Mouse (Mus musculus) liver, postnatal 0 days (tissue): Measurements from ENCODE around the gene Tesk2. TPM values are rescaled to one million over a fixed set of nuclear protein-coding genes. Genes with fewer than 3 reads are reported as not detected.

Experiments
- ATAC-seq: fragments of 200-750 bp; cut with Nextera tagmentation; 2 replicates; pipeline ENCODE4 v1.8.0; 2017; ENCODE audit warnings: mild to moderate bottlenecking, moderate library complexity
- DNase-seq: peaks from one replicate; pipeline ENCODE4 v3.0.0-alpha.2; 2016
- H3K27ac ChIP-seq: fragments of 300-500 bp; sonication (generic); 2 replicates; pipeline ENCODE4 v1.5.1; 2014; ENCODE audit warnings: antibody characterized with exemption, moderate library complexity, mild to moderate bottlenecking, low read depth
- H3K27me3 ChIP-seq: fragments of 300-500 bp; sonication (generic); 2 replicates; pipeline ENCODE4 v1.6.1; 2014; ENCODE audit warnings: low read length, control low read depth, mixed read lengths; ENCODE audit not compliant: insufficient read depth
- H3K36me3 ChIP-seq: fragments of 300-500 bp; sonication (generic); replicated peaks from 2 replicates; pipeline ENCODE4 v1.6.1; 2014; ENCODE audit warnings: mild to moderate bottlenecking, control low read depth, low read length, moderate library complexity, mixed read lengths; ENCODE audit not compliant: insufficient read depth
- H3K4me1 ChIP-seq: fragments of 300-500 bp; sonication (generic); 2 replicates; pipeline ENCODE4 v1.6.1; 2014; ENCODE audit warnings: antibody characterized with exemption, mild to moderate bottlenecking, control low read depth; ENCODE audit not compliant: insufficient read depth
- H3K4me2 ChIP-seq: fragments of 300-500 bp; sonication (generic); 2 replicates; pipeline ENCODE4 v1.6.1; 2014; ENCODE audit warnings: low read depth, mild to moderate bottlenecking, low read length, moderate library complexity, mixed read lengths
- H3K4me3 ChIP-seq: fragments of 300-500 bp; sonication (generic); 2 replicates; pipeline ENCODE4 v1.5.1; 2014; ENCODE audit warnings: low read depth, low read length
- H3K9ac ChIP-seq: fragments of 300-500 bp; sonication (generic); replicated peaks from 2 replicates; pipeline ENCODE4 v1.6.1; 2014; ENCODE audit warnings: mild to moderate bottlenecking, moderate library complexity
- H3K9me3 ChIP-seq: fragments of 300-500 bp; sonication (generic); 2 replicates; pipeline ENCODE4 v1.6.1; 2016; ENCODE audit warnings: mild to moderate bottlenecking, control low read depth, low read length, mixed read lengths
- CTCF ChIP-seq: sonication (generic); IDR thresholded peaks from 2 replicates; pipeline ENCODE4 v1.5.1; 2016; ENCODE audit warnings: antibody characterized with exemption, low read depth
- EP300 ChIP-seq: IDR thresholded peaks from 2 replicates; pipeline ENCODE4 v1.6.1; 2016; ENCODE audit warnings: antibody characterized with exemption, low read depth, mild to moderate bottlenecking
- WGBS: fragments of 180-500 bp; shearing (Covaris S2); extraction: QIAGEN DNeasy Blood & Tissue Kit; methylation state at CpG from one replicate; pipeline ENCODE4 v1.1.7; 2014; ENCODE audit not compliant: insufficient replicate concordance; 5-methylcytosine and 5-hydroxymethylcytosine counted together
- polyA plus RNA-seq: library from polyadenylated mRNA; unstranded; fragments of >200 nt; fragmentation: Nextera tagmentation; extraction: Ambion mirVana; gene quantifications from 2 replicates; pipeline ENCODE4 v1.2.1, GENCODE M21; 2015

Gene Tesk2
- polyA plus RNA-seq, 1 experiment from 2014 or later, result 5.8 TPM

GRCm38 (mm10) chr4:116683957-116684356 lies 36.8 kb upstream of the Tesk2 start:
- WGBS, result 28% methylated on average over 4 of the region's 4 CpGs
- DNase-seq (no peak), ATAC-seq (no peak)
- H3K27me3 ChIP-seq, result no peaks in the 10 kb centered on the region
- H3K27ac ChIP-seq, result peak overlapping the region; percentile 5; the same call in 1 of the 2 replicates
- no peak overlapping the region for H3K4me3 ChIP-seq
- H3K9me3 ChIP-seq, result no peaks in the 10 kb centered on the region
- H3K9ac ChIP-seq, result no peak overlapping the region
- H3K36me3 ChIP-seq, result peaks cover 10% of the 10 kb centered on the region
- peaks cover 24% of the 10 kb centered on the region for H3K4me1 ChIP-seq
- H3K4me2 ChIP-seq, result no peak overlapping the region
- peak; percentile 63 for TF ChIP-seq EP300
- TF ChIP-seq CTCF, result no peak

- Histone ChIP-seq H3K9me3 (no peaks in the 10 kb centered on the region), H3K4me2 (peak overlapping the region; percentile 78), H3K4me3 (no peak overlapping the region), H3K36me3 (peaks cover 15% of the 10 kb centered on the region), H3K27me3 (no peaks in the 10 kb centered on the region), H3K4me1 (peaks cover 24% of the 10 kb centered on the region), H3K9ac (peak overlapping the region; percentile 65), H3K27ac (peak overlapping the region; percentile 86)
- no peak for DNase-seq
- TF ChIP-seq EP300 (no peak), CTCF (no peak)
- 53% methylated on average over 2 of the region's 2 CpGs for WGBS
- no peak for ATAC-seq
Observed at GRCm38 (mm10) chr4:116684665-116685064, 36.1 kb upstream of the Tesk2 start.

GRCm38 (mm10) chr4:116685402-116686061 lies 35.2 kb upstream of the Tesk2 start, which contains the start of gene Prdx1:
Gene Prdx1, plus strand, starts transcription at chr4:116685544.
- 0% methylated on average over 56 of the region's 56 CpGs for WGBS
- TF ChIP-seq CTCF (peak; percentile 91), EP300 (peak; percentile 76; the same call in 1 of the 2 replicates)

GRCm38 (mm10) chr4:116687041-116687440 lies 33.7 kb upstream of the Tesk2 start:
- ATAC-seq, result no peak
- Histone ChIP-seq H3K36me3 (peaks cover 15% of the 10 kb centered on the region), H3K4me1 (peaks cover 24% of the 10 kb centered on the region), H3K27me3 (no peaks in the 10 kb centered on the region), H3K4me2 (peak overlapping the region; percentile 78), H3K9ac (peak overlapping the region; percentile 65), H3K9me3 (no peaks in the 10 kb centered on the region), H3K4me3 (peak overlapping the region; percentile 67), H3K27ac (peak overlapping the region; percentile 31; the same call in 1 of the 2 replicates)
- 30% methylated on average over 1 of the region's 1 CpGs for WGBS
- TF ChIP-seq CTCF, result no peak
- no peak for TF ChIP-seq EP300
- no peak for DNase-seq

More at GRCm38 (mm10) chr4:116685402-116686061, 35.2 kb upstream of the Tesk2 start, which contains the start of gene Prdx1:
- Histone ChIP-seq H3K36me3 (peaks cover 15% of the 10 kb centered on the region), H3K27ac (peak within 1 kb of the TSS; percentile 86), H3K27me3 (no peaks in the 10 kb centered on the region), H3K9me3 (no peaks in the 10 kb centered on the region), H3K9ac (peak within 1 kb of the TSS; percentile 65), H3K4me2 (peak within 1 kb of the TSS; percentile 78), H3K4me1 (peaks cover 24% of the 10 kb centered on the region), H3K4me3 (peak within 1 kb of the TSS; percentile 67)
- peak; percentile 94 for DNase-seq
- peak; percentile 92 for ATAC-seq

GRCm38 (mm10) chr4:116689309-116689876 lies 31.4 kb upstream of the Tesk2 start:
- Histone ChIP-seq H3K4me3 (peak overlapping the region; percentile 6; the same call in 1 of the 2 replicates), H3K27ac (no peak overlapping the region), H3K27me3 (no peaks in the 10 kb centered on the region), H3K36me3 (peaks cover 30% of the 10 kb centered on the region), H3K4me1 (peaks cover 23% of the 10 kb centered on the region), H3K9ac (peak overlapping the region; percentile 12; the same call in 1 of the 2 replicates), H3K9me3 (no peaks in the 10 kb centered on the region), H3K4me2 (peak overlapping the region; percentile 78)
- ATAC-seq, result no peak
- 72% methylated on average over 4 of the region's 4 CpGs for WGBS
- DNase-seq, result no peak
- TF ChIP-seq EP300, result no peak
- no peak for TF ChIP-seq CTCF

- TF ChIP-seq CTCF (no peak), EP300 (no peak)
- ATAC-seq (no peak), DNase-seq (no peak)
- H3K4me1 ChIP-seq, result peaks cover 11% of the 10 kb centered on the region; the same call in 1 of the 2 replicates
- H3K4me2 ChIP-seq, result no peak overlapping the region
- H3K9me3 ChIP-seq, result no peaks in the 10 kb centered on the region
- H3K9ac ChIP-seq, result no peak overlapping the region
- H3K27me3 ChIP-seq, result no peaks in the 10 kb centered on the region
- no peak overlapping the region for H3K4me3 ChIP-seq
- WGBS, result 75% methylated on average over 2 of the region's 2 CpGs
- peaks cover 46% of the 10 kb centered on the region for H3K36me3 ChIP-seq
- no peak overlapping the region for H3K27ac ChIP-seq
Observed at GRCm38 (mm10) chr4:116692146-116692545, 28.6 kb upstream of the Tesk2 start.
